Mouse (Mus musculus): ENCODE measurements around the gene Cfap73. TPM values are rescaled to one million over a fixed set of nuclear protein-coding genes. Genes with fewer than 3 reads are reported as not detected.

Cfap73 gene
- total RNA-seq (2021) = not detected
- long read RNA-seq, experiment 1 = 0 reads
- long read RNA-seq, experiment 2 = 0 reads

DNA sequence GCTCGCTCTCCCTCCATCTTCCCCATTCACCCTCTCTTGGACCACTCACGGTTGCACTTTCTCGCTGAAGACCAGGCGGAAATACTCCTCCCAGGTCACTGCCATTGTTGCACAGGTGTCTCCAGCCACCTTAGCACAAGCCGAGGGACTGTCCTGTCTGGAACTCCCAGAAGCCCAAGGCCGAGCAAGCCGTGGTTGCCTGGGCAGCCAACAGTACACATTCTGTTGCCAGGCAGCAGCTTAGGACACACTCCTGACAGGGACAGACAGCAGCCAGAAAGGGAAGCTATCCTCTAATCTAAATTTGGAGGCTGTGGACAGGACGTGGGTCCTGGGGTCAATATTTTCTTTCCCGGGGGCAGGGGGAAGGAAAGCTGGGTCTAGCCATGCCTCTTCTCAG, at the start of gene Cfap73:
TSS of gene Cfap73 (minus strand) at position 105 of the 400 bp plus-strand sequence.
- DNase-seq = no peak

DNA sequence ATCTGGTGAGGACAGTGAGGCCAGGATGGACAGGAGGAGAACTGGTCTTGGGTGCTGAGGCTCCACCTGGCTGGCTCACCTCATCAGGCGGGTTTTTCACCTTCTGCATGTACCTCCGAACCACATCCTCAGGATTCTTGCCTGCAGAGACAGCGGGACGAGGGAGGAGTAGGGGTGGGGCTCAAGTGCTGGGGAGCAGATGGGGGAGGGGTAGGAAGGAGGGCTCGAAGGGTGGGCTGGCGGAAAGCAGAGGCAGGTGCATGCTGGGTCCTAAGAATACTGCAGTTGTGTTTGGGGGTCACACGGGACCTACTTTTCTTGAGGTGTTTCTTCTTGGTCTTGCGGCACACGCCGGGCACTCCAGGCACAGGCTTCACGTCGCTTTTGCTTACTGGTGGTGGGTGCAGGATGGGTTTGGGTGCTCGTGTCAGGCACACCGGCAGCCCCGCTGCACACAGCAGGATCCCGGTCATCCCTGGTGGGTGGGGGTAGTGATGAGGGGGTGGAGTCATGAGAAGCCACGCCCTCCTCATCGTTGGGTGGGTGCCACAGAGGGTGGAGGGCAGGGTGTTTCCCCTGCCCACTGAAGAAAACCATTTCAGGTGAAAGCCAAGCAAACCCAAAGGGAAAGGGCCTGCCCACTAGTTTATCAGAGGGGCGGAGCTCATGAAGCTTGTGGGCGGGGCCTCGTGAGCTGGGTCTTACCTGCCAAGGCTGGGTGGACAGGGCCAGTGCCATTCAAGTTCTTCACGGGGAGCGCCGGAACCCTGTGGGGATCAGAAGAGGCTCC, 49.1 kb upstream of the Cfap73 start:
- no peak for DNase-seq

DNA sequence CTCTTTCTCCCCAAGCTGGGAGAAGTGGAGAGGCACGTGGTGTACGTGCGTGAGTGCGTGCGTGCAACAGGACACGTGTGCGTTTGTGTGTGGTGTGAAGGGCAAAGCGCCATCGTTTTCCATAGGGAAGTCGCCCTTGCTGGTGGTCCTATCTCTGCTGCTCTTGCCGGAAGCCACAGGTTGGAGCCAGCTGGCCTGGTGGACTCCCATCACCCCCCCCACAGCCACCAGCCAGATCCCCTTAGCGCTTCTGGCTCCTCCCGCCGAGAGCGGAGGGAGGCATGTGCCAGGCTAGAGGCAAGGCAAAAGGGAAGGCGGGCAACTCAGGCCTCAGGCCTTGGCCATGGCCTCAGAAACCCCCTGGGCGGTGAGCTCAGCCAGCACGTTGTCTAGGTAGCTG, 46.9 kb upstream of the Cfap73 start:
- no peak for DNase-seq

DNA sequence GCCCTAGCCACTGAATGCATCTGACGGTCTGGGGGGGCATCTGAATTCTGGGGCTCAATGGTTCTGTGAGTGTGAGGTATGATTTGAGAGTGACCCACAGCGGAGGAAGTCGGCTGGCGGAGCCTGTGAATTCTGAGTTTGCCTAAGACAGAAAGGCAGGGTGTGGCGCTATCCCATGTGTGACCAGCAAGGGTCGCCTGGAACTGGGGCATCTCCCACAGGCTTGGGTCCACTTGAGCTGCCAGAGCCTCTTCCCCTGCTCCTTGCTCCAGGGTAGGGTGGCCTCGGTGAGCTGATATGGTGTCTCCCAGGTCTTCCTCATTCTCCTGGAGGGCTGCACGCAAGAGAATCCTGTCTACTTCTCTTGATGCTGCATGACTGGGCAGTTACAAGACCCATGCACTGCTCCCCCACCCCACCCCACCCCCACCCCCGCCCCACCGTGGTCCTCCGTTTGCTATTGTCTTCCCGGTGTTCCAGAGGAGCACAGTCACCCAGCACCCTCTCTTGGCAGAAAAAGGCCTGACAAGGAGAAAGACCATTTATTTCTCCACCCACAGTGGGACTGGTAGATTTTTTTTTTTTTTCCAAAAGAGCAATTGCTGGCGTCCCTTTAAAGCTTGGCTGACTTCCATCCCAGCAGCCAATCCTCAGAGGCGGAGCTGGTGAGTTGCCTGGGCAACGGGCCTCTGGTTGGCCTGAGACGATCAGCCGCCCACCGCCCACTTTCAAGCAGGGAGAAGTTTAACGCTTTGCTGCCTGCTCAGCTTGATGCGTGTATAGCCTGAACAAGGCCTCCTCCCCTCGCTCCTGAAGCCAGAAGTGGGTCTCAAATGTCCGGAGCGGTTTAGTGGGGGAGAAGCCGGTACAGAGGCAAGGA, 45.9 kb upstream of the Cfap73 start:
- peak; percentile 70 for DNase-seq

DNA sequence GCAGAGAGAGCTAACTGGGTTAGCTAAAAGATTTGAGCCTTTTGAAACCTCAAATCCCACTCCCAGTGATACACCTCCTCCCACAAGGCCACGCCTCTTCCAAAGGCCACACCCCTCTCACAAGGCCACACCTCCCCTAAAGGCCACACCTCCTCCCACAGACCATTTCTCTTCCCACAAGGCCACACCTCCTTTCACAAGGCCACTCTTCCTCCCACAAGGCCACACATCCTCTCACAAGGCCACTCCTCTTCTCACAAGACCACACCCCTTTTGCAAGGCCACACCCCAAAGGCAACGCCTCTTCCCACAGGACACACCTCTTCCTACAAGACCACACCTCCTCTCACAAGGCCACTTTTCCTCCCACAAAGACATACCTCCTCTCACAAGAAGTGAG, 43.5 kb upstream of the Cfap73 start:
- DNase-seq = no peak

DNA sequence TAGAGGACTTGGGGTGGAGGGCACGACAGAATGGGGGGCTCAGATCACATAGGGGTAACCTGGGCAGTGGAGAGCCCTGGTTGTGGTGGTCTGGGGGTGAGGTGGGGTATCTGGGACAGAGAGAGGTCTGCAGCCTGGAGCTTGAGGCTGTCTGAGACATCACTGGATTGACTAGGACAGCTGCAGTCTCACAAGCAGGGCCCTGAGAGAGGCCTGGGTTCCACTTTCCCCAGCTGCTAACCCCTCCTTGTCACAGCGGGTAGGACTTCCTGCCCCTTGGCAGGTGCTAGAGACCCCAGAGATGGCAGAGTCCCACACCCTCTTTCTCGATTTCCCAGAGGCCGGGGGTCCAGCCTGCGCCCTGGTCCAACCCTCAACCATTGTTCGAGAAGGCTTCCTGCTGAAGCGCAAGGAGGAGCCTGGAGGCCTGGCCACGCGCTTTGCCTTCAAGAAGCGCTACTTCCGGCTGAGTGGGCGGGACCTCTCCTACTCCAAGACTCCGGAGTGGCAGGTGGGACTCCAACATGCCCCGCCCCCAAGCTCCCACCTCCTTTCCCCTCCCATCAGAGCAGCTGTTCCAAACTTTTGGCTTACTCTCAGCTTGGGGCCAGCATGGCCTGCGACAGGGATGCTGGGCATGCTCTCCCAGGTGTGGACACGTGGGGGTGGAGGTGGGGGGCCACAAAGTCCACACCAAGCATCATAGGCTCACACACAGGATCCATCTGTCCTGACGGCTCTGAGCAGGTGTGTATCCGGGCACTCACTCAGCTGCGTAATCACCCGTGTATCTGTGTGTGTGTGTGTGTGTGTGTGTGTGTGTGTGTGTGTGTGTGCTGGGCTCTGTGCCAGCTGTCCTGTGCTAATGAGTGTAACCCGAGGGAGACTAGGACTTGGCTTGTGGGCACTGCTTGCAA, 40.5 kb upstream of the Cfap73 start:
- DNase-seq = no peak

DNA sequence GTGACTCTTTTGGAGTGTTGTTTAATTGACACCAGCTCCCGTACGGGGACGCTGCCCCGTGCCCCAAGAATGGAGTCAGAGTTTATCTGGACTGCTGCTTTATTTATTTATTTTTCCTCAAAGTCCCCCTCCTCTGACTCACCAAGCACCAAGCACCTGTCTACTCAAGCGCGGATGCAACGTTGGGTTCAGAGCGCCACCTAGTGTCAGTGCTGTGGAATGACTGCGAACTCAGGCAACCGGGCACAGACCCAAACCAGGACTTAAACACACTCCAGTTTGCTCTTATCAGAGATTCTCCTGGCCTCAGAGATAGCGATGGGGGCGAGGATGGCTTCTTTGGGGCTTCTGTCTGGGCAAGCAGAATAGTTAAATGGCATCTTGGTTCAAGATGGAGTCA, 39.6 kb upstream of the Cfap73 start:
- no peak for DNase-seq

DNA sequence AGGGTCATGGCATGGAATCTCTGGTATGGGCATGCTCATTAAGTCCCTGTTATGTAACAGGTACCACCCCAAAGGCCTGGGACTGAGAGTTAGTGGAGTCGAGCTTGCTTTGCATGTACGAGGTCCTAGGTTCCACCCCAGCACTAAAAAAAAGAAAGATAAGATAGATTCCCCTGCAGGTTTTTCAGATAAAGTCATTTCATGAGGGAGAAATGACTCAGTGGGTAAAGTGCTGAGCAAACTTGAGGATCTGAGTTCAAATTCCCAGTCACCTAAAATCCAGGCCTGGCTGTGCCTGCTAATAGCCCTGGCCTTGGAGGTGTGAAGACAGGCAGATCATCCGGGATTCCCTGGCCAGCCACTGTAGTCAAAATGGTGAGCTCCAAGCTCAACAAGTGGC, 37.8 kb upstream of the Cfap73 start:
- DNase-seq = no peak

DNA sequence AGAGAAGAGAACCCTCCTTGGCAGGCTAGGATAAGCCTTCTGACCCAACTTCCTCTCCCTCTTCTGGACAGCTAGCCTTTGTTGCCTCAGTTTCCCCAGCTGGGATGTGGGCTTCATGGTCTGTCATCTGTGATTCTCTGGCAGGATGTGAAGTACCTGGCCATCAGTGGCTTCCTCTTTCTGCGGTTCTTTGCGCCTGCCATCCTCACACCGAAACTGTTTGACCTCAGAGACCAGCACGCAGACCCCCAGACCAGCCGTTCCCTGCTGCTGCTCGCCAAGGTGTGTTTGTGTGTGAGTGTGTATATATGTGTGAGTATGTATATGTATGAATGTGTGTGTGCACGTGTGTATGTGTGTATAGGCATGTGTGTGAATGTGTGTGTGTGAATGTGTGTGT, 36.1 kb upstream of the Cfap73 start:
- no peak for DNase-seq

DNA sequence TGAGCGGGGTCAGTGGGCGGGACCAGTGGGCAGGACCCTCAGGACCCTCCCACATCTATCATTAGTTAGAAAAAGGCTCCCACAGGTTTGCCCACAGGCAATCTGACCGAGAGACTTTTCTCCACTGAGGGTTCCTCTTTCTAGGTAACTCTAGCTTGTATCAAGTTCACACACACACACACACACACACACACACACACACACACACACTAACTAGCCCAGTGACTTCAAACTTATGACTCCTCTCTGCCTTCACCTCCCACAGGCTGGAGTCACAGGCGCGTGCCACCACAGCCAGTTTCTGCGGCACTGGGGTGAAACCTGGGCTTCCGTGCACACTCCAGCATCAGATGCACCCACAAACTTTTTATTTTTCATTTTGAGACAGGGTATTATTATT, 34.7 kb upstream of the Cfap73 start:
- no peak for DNase-seq

DNA sequence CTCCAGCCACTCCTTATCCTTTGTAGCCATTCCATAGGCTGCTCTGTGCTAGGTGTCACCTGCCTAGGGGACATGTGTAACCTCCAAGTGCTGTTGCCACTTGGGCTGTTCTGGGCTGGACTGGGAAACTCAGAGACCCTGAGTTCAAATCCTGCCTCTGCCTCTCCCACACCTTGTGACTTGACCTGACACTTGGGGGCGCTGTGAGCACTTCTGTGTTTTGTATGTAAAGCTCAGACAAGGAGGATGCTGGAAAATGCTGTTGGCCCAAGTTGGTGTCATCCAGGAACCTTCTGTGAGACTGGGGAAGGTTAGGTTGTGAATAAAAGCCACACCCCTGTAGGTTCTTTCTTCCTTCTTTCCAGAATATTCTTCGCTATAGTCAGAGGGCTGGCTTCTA, 30.9 kb upstream of the Cfap73 start:
- no peak for DNase-seq

DNA sequence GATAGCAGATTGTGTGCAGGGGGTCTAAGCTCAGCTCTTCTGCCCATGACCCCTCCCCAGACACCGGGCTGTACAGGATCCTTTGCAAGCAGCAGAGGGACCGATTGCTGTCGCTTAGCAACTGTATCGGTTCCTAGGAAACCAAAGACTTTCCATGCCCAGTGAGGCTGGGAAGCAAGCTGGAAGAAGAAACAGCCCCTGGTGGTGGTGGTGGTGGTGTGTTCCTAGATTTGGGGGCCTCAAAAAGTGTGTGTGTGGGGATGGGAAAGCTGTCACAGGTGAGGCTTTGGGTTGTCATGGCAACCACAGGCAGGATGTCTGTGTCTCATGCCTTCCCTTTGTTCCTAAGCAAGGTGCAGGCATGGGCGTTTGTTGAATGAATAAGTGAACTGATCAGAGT, 26.8 kb upstream of the Cfap73 start:
- DNase-seq = no peak

DNA sequence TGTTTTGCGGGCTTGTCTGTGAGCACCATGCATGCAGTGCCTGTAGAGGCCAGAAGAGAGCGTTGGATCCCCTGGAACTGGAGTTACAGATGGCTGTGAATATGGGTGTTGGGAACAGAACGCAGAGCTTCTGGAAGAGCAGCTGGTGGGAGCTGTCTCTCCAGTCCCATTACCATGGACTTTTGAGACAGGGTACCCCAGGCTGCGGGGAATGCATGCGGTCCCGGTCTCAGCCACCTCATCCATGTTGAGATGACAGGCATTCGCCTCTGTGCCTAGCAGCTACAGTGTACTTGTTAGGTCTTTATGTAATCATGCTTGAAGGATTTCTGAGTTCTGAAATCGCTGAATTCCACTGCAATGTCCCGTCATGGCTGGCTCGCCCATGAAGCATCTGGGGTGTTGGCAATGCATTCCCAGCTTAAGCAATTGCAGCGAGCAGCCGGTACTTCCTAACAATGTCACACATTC, 22.3 kb upstream of the Cfap73 start:
- DNase-seq = no peak

DNA sequence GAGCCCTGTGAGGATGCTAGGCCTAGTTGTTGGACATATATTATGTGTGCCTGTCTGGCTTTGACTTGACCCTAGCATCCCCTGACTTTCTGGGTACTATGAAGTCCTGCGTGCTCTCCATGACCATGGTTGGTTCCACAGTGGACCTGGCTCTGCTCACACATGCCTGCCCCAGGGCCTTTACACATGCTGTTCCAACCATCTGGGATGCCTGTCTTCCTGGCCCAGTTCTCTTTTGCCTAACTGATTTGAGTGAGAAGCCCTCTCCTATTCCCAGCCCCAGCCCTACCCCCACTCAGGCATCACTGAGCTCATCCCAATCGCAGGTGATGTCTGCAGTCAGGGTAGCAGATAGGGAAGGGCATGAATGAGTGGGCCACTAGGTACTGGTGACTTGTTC, 19.8 kb upstream of the Cfap73 start:
- no peak for DNase-seq

DNA sequence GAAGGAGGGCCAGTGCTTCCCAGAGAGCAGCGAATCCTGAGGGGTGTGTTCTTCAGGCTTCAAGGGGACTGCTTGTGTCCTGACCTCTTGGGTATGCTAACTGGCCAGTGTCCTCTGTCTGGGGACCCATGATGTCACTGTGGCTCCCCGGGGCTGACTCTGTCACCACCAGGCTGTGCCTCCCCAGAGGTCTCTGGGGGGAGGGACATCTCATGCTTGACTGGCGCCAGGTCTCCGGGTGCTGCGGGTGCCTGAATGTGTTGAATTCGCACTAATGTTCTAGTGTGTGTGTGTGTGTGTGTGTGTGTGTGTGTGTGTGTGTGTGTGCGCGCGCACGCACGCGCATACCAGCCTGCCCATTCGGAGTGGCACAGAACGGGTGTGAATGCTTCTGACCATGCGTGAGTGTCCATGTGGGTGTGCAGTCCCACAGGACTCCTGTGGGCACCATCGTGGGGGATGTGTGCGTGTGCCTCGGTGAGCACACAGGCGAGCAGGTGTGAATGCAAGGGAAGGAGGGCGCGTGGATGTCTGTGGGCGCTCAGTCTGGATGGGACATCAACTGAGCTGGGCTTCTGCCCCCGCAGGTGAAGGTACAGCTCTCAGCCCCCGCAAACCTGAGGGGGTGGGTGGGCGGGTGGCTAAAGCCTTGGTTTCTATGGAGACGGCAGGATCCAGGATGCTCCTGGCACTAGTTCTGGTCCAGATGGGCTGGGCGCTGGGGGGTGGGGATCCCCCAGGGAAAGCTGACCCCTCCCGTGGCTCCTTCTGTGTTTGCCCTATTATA, 19.1 kb upstream of the Cfap73 start:
- DNase-seq = no peak

DNA sequence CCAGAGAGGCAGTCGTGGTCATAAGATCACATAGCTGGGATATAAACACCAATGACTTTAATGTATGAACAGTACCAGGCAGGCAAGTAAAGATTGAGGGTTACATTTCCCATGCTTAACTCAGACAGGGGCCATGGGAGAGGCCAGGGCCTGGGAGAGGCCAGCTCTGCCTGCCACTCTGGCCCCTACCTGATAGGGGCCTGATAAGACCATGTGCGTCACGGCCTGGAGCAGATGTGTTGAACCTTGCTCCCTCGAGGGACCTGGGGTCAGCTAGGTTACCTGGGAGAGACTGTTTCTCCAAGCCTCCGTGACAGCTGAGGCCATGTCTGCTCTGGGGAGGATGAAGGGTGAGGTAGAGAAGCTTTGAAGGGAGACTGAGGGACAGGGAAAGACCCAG, 17.2 kb upstream of the Cfap73 start:
- DNase-seq = no peak

DNA sequence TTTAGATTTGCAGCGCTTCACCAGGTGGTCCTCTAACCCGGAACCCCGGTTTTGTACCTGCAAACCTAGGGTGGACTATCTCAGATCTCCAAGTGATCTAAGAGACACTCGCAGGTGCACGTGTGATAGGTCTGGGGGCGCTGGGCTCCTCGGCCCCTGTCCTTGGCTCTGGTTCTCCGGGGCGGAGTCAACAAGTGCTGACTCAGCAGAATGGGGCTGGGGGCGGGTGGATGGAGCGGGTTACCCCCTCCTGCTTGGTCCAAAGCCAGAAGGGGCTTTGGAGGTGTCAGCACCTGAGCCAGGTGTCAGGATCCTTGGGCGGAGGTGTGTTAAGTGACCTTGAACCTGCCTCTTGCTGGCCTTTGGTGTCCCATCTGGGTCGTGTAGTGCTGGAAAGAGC, 15.9 kb upstream of the Cfap73 start:
- DNase-seq = no peak

DNA sequence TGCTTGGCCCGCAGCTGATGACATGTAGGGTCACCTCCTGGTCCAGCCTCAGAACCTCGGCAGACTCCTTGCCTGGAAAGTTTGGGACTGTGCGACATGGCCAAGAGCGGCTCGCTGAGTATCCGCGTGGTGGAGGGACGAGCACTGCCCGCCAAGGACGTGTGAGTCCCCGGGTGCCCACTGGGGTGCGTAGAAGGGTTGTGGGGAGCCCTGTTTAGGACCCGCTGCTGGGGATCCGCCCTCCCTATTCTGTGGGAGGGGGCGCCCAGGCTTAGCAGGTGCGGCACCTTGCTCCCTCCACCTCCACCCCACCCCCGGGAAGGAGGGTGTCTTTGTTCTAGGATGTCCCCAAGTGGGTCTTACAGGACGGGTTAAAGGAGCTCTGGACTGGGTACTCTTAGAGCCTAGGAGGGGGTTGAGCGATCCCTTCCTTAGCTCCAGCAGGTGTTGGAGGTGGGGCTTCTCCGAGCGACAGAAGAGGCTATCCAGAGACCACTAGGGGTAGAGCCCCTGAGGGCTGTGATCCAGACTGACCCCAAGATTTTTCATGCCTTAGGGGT, 15.4 kb upstream of the Cfap73 start:
- DNase-seq = no peak

DNA sequence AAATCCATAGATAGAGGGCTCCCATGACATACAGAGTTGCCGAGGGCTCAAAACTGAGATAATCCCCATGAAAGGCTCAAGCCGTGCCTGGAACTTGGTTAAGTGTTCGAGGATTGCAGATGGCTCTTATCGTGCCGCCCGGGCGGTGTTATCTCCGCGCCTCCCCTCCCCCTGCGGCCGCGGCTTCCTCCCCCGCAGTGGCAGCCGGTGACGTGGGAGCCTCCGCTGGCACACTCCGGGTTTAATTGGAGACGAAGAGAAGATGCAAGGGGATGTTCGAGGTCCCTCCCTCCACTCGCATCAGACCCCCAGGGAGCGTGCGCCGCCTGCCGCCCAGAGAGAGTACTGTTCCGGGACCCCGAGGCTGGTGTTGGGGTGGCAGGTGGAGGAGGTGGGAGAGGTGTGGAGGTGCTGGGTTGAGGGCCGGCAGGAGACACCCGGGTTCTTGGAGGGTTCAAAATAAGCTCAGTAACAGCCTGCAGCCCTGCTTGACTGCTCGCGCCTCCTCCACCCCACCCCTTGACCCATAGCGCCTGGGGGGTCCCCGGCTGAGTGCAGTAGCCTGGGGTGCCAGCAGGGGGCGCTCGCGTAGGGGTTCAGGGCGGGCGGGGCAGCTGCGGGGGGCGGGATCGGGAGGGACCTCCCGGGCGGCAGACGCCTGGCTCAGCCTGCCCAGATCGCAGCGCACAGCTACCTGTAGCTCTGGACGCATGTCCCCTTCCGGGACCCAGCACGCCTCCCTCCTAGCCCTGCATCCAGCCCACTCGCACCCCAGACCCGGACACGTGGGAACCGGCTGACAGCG, 14.7 kb upstream of the Cfap73 start, which contains the start of gene Rasal1:
TSS of gene Rasal1 (plus strand) at position 244 of the 805 bp plus-strand sequence.
- DNase-seq = peak; percentile 35

Measured in gastrocnemius, postnatal 25 days (tissue).